Mouse (Mus musculus) CH12.LX (cell line): ENCODE results near the gene Ppil2. TPM values are rescaled to one million over a fixed set of nuclear protein-coding genes. Genes with fewer than 3 reads are reported as not detected.

Experiments
- DNase-seq: peaks from one replicate; pipeline ENCODE4 v3.0.0-alpha.2; 2013; ENCODE audit errors: extremely low read depth
- H3K27ac ChIP-seq: 2 replicates; pipeline ENCODE4 v1.5.1; 2012; ENCODE audit warnings: low read depth, mild to moderate bottlenecking, control low read depth, moderate library complexity; ENCODE audit not compliant: insufficient read depth
- H3K27me3 ChIP-seq: replicated peaks from 2 replicates; pipeline ENCODE3; 2012; ENCODE audit warnings: inconsistent platforms
- H3K36me3 ChIP-seq, 2 experiments: replicated peaks in 1 of 2; 2 replicates each; pipeline versions ENCODE3 to v1.6.1; 2012; ENCODE audit warnings: inconsistent platforms in 1 of 2, low read length in 1 of 2, mild to moderate bottlenecking in 1 of 2, mixed read lengths in 1 of 2, moderate library complexity in 1 of 2; ENCODE audit not compliant: control insufficient read depth in 1 of 2, insufficient read depth in 1 of 2
- H3K4me1 ChIP-seq, 2 experiments: 2 replicates each; pipeline ENCODE4 v1.6.1; 2012; ENCODE audit warnings: inconsistent platforms in 1 of 2, moderate library complexity in 1 of 2; ENCODE audit not compliant: insufficient read depth in 2 of 2, control insufficient read depth in 1 of 2
- H3K4me2 ChIP-seq: 2 replicates; pipeline ENCODE4 v1.6.1; 2012; ENCODE audit warnings: low read depth, mild to moderate bottlenecking, control low read depth; ENCODE audit not compliant: poor library complexity, insufficient read depth, severe bottlenecking
- H3K4me3 ChIP-seq, 3 experiments: fragments of 150-350 bp in 1 of 3; sonication (generic) in 1 of 3; replicated peaks in 1 of 3; 2 replicates each; pipeline versions ENCODE3 to v1.5.1; 2011 to 2012; ENCODE audit warnings: low read depth in 2 of 3, low read length in 2 of 3, mild to moderate bottlenecking in 2 of 3, moderate library complexity in 2 of 3, control low read depth in 1 of 3, improper control_type of control experiment in 1 of 3, inconsistent platforms in 1 of 3, mixed read lengths in 1 of 3; ENCODE audit not compliant: poor library complexity in 1 of 3
- H3K79me2 ChIP-seq: replicated peaks from 2 replicates; pipeline ENCODE4 v1.6.1; 2012; ENCODE audit warnings: mild to moderate bottlenecking, moderate library complexity; ENCODE audit not compliant: control insufficient read depth, poor library complexity, insufficient read depth, severe bottlenecking; ENCODE audit errors: extremely low read depth
- H3K9ac ChIP-seq: 2 replicates; pipeline ENCODE4 v1.6.1; 2012; ENCODE audit warnings: low read depth, mild to moderate bottlenecking, control low read depth, moderate library complexity; ENCODE audit not compliant: insufficient read depth
- H3K9me3 ChIP-seq: replicated peaks from 2 replicates; pipeline ENCODE3; 2012; ENCODE audit warnings: low read length, inconsistent platforms, mixed read lengths
- BHLHE40 ChIP-seq: IDR thresholded peaks from 2 replicates; pipeline ENCODE4 v1.6.1; 2011; ENCODE audit warnings: mild to moderate bottlenecking, low read depth, low read length, improper control_type of control experiment
- CHD2 ChIP-seq: IDR thresholded peaks from 2 replicates; pipeline ENCODE4 v1.6.1; 2011; ENCODE audit warnings: low read length, improper control_type of control experiment
- ELF1 ChIP-seq: IDR thresholded peaks from 2 replicates; pipeline ENCODE4 v1.6.1; 2014; ENCODE audit warnings: low read depth, mild to moderate bottlenecking, inconsistent platforms, low read length, improper control_type of control experiment
- EP300 ChIP-seq: IDR thresholded peaks from 2 replicates; pipeline ENCODE4 v1.6.1; 2011; ENCODE audit warnings: low read length, improper control_type of control experiment
- ETS1 ChIP-seq: conservative IDR thresholded peaks from 2 replicates; pipeline ENCODE4 v1.6.1; 2012; ENCODE audit warnings: low read depth, mild to moderate bottlenecking, inconsistent platforms, low read length, improper control_type of control experiment, moderate library complexity
- GABPA ChIP-seq: IDR thresholded peaks from 2 replicates; pipeline ENCODE4 v1.6.1; 2012; ENCODE audit warnings: low read depth, low read length, improper control_type of control experiment, inconsistent platforms; ENCODE audit not compliant: insufficient replicate concordance
- IRF4 ChIP-seq: IDR thresholded peaks from 2 replicates; pipeline ENCODE4 v1.6.1; 2014; ENCODE audit warnings: low read depth, mild to moderate bottlenecking, inconsistent platforms, low read length, improper control_type of control experiment
- JUN ChIP-seq: IDR thresholded peaks from 2 replicates; pipeline ENCODE4 v1.6.1; 2011; ENCODE audit warnings: low read depth, mild to moderate bottlenecking, low read length, improper control_type of control experiment, moderate library complexity; ENCODE audit not compliant: insufficient read depth
- JUND ChIP-seq: conservative IDR thresholded peaks from 2 replicates; pipeline ENCODE4 v1.6.1; 2011; ENCODE audit warnings: low read depth, low read length, improper control_type of control experiment
- MAFK ChIP-seq: IDR thresholded peaks from 2 replicates; pipeline ENCODE4 v1.6.1; 2011; ENCODE audit warnings: low read length, improper control_type of control experiment; ENCODE audit not compliant: insufficient replicate concordance
- MXI1 ChIP-seq: IDR thresholded peaks from 2 replicates; pipeline ENCODE4 v1.6.1; 2011; ENCODE audit warnings: mild to moderate bottlenecking, low read depth, low read length, improper control_type of control experiment
- MYC ChIP-seq: IDR thresholded peaks from 2 replicates; pipeline ENCODE4 v1.6.1; 2011; ENCODE audit warnings: low read depth, mild to moderate bottlenecking, improper control_type of control experiment, low read length
- NELFE ChIP-seq: IDR thresholded peaks from 2 replicates; pipeline ENCODE4 v1.6.1; 2011; ENCODE audit warnings: low read depth, low read length, improper control_type of control experiment
- PAX5 ChIP-seq: IDR thresholded peaks from 2 replicates; pipeline ENCODE4 v1.6.1; 2012; ENCODE audit warnings: low read length, inconsistent platforms, mixed read lengths
- POLR2A ChIP-seq: IDR thresholded peaks from 2 replicates; pipeline ENCODE4 v1.6.1; 2011; ENCODE audit warnings: low read depth, mild to moderate bottlenecking, improper control_type of control experiment, low read length
- RCOR1 ChIP-seq: conservative IDR thresholded peaks from 2 replicates; pipeline ENCODE4 v1.6.1; 2012; ENCODE audit warnings: low read depth, mild to moderate bottlenecking, inconsistent platforms, low read length, improper control_type of control experiment
- SIN3A ChIP-seq: IDR thresholded peaks from 2 replicates; pipeline ENCODE4 v1.6.1; 2012; ENCODE audit warnings: low read length, improper control_type of control experiment, inconsistent platforms
- SMC3 ChIP-seq: IDR thresholded peaks from 2 replicates; pipeline ENCODE4 v1.6.1; 2011; ENCODE audit warnings: low read depth, low read length, improper control_type of control experiment
- TBP ChIP-seq: conservative IDR thresholded peaks from 2 replicates; pipeline ENCODE4 v1.6.1; 2011; ENCODE audit warnings: low read depth, low read length, improper control_type of control experiment
- TCF12 ChIP-seq: IDR thresholded peaks from 2 replicates; pipeline ENCODE4 v1.6.1; 2014; ENCODE audit warnings: low read depth, mild to moderate bottlenecking, inconsistent platforms, low read length, improper control_type of control experiment
- UBTF ChIP-seq: IDR thresholded peaks from 2 replicates; pipeline ENCODE4 v1.6.1; 2012; ENCODE audit warnings: low read depth, mild to moderate bottlenecking, inconsistent platforms, low read length, improper control_type of control experiment, moderate library complexity
- USF1 ChIP-seq: IDR thresholded peaks from 2 replicates; pipeline ENCODE4 v1.6.1; 2014; ENCODE audit warnings: low read depth, mild to moderate bottlenecking, inconsistent platforms, low read length, improper control_type of control experiment
- USF2 ChIP-seq: conservative IDR thresholded peaks from 2 replicates; pipeline ENCODE4 v1.6.1; 2011; ENCODE audit warnings: low read depth, low read length, improper control_type of control experiment
- ZC3H11A ChIP-seq: IDR thresholded peaks from 2 replicates; pipeline ENCODE4 v1.6.1; 2012; ENCODE audit warnings: low read depth, mild to moderate bottlenecking, inconsistent platforms, low read length, improper control_type of control experiment
- ZNF384 ChIP-seq: IDR thresholded peaks from 2 replicates; pipeline ENCODE4 v1.6.1; 2012; ENCODE audit warnings: low read depth, low read length, improper control_type of control experiment, inconsistent platforms
- dilution Hi-C: fragments of 300-500 bp; cut with MboI; formaldehyde crosslinking; loops from 2 replicates; pipeline ENCODE4 v1.14.3; 2020; ENCODE audit warnings: low sequenced_read_pairs; ENCODE audit not compliant: extremely low pct_unique_long_range_greater_than_20kb, extremely low pct_ligation_motif_present
- in situ Hi-C: fragments of 300-500 bp; cut with MboI; formaldehyde crosslinking; loops from 3 replicates; pipeline ENCODE4 v1.14.3; 2019; ENCODE audit warnings: low sequenced_read_pairs, low pct_ligation_motif_present, low pct_unique_long_range_greater_than_20kb, mixed read lengths
- polyA plus RNA-seq: library from polyadenylated mRNA; unstranded; fragments of >175 nt; gene quantifications from 2 replicates; pipeline ENCODE4 v1.2.1, GENCODE M21; 2012; ENCODE audit warnings: low read depth; ENCODE audit not compliant: insufficient read length
- total RNA-seq, 2 experiments: library from RNA; depleted of rRNA; stranded (reverse); fragments of 300-350 nt in 1 of 2; fragments of >200 nt in 1 of 2; gene quantifications; 2 replicates each; pipeline ENCODE4 v1.2.3; 2012 to 2014

Gene Ppil2
- total and polyA plus RNA-seq, 3 experiments = 82.9 to 102 (median 90.1) TPM

DNA sequence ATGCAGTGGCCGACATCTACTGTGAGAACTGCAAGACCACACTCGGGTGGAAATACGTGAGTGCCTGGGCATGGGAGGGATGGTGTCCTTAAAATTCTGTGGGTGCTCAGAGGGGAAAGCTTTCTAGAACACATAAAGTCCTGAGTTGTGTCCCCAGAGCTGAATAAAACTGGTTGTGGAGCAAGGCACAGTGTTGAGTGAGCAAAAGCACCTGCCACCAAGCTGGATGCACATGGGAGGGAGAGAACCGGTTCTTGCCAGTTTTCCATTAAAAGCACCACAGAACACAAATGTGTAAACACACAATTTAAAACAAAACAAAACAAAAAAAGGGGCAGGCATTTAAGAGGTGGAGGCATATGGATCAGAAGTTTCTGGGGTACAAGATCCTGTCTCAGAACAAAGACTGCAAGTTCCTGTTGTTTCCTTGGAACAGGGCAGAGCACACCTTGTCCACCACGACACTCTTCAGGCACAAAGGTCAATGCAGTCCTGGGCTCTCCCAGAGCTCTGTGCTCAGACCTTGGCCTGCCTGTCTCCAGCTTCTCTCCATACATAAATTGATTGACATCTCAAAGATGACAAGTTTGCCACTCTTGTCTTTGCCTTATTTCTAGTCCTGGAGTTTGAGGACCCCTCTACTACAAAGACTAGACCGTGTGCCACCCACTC, 28.8 kb downstream of the Ppil2 start:
- DNase-seq = no peak
- Histone ChIP-seq H3K4me2 (no peak overlapping the region), H3K9me3 (no peaks in the 10 kb centered on the region), H3K4me3 (no peak overlapping the region), H3K9ac (no peak overlapping the region), H3K27me3 (no peaks in the 10 kb centered on the region), H3K36me3 (peaks cover 41 to 65% of the 10 kb centered on the region in 2 experiments), H3K4me1 (no peaks in the 10 kb centered on the region), H3K79me2 (no peaks in the 10 kb centered on the region), H3K27ac (no peak overlapping the region)
- dilution Hi-C loops = no loop called here
- in situ Hi-C loops = no loop called here
- no peak for TF ChIP-seq EP300
- TF ChIP-seq POLR2A = no peak
- no peak for TF ChIP-seq USF1
- no peak for TF ChIP-seq ETS1
- no peak for TF ChIP-seq ZC3H11A
- no peak for TF ChIP-seq ZNF384
- no peak for TF ChIP-seq RCOR1
- TF ChIP-seq TBP = no peak
- no peak for TF ChIP-seq TCF12
- no peak for TF ChIP-seq NELFE
- TF ChIP-seq UBTF = no peak
- TF ChIP-seq IRF4 = no peak
- TF ChIP-seq MYC = no peak
- TF ChIP-seq MAFK = no peak
- TF ChIP-seq SMC3 = no peak
- TF ChIP-seq, all 38 proteins: peak for 0

DNA sequence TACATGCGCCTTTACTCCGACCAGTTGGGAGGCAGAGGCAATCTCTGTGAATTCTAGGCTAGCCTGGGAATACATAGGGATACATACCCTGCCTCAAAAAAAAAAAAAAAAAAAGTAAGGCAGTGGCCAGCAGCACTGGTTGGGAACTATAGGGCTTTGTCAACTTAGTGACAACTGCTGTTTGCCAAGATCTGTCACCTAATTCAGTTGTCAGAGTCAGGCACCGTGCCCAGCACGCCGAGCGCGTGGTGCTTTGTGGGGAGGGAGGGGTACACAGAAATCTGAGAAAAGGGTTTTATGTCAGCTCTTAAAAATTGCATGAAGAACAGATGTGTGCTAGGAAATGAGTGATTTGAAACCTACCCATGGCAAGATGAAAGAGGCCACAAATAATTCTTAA, 33.0 kb downstream of the Ppil2 start:
- H3K79me2 ChIP-seq = no peaks in the 10 kb centered on the region
- peaks cover under 1% of the 10 kb centered on the region for H3K27me3 ChIP-seq
- H3K4me2 ChIP-seq = no peak overlapping the region
- H3K9ac ChIP-seq = no peak overlapping the region
- H3K4me3 ChIP-seq = no peak overlapping the region
- peaks cover 7 to 12% of the 10 kb centered on the region in 2 experiments for H3K4me1 ChIP-seq
- in situ Hi-C loops = loop anchor here (10.0 kb wide), 1 partner anchor 153 kb away; no protein-coding TSS in a partner anchor
- dilution Hi-C loops = no loop called here
- DNase-seq = no peak
- no peak overlapping the region for H3K27ac ChIP-seq
- H3K36me3 ChIP-seq = peaks cover 11 to 23% of the 10 kb centered on the region in 2 experiments
- H3K9me3 ChIP-seq = peaks cover 7% of the 10 kb centered on the region
- TF ChIP-seq RCOR1 = no peak
- TF ChIP-seq USF2 = no peak
- no peak for TF ChIP-seq MXI1
- TF ChIP-seq PAX5 = no peak
- TF ChIP-seq CHD2 = no peak
- no peak for TF ChIP-seq JUN
- no peak for TF ChIP-seq ELF1
- no peak for TF ChIP-seq GABPA
- no peak for TF ChIP-seq JUND
- TF ChIP-seq SIN3A = no peak
- TF ChIP-seq BHLHE40 = no peak
